Mouse (Mus musculus) midbrain, postnatal 0 days (tissue): Measurements from ENCODE around the gene Map1b. TPM values are rescaled to one million over a fixed set of nuclear protein-coding genes. Genes with fewer than 3 reads are reported as not detected.

ENCODE experiments used
- ATAC-seq: fragments of 200-750 bp; cut with Nextera tagmentation; 2 replicates; pipeline ENCODE4 v1.8.0; 2017; ENCODE audit warnings: moderate number of reproducible peaks, mild to moderate bottlenecking, moderate TSS enrichment, moderate library complexity; ENCODE audit not compliant: low FRiP score
- DNase-seq: peaks from one replicate; pipeline ENCODE4 v3.0.0-alpha.2; 2015; ENCODE audit warnings: low spot score
- H3K27ac ChIP-seq: fragments of 300-500 bp; sonication (generic); 2 replicates; pipeline ENCODE4 v1.5.1; 2014; ENCODE audit warnings: low read depth, mild to moderate bottlenecking, low read length, mixed read lengths
- H3K27me3 ChIP-seq: fragments of 300-500 bp; sonication (generic); 2 replicates; pipeline ENCODE4 v1.6.1; 2014; ENCODE audit warnings: low read length, control low read depth, mixed read lengths; ENCODE audit not compliant: insufficient read depth
- H3K36me3 ChIP-seq: fragments of 300-500 bp; sonication (generic); 2 replicates; pipeline ENCODE4 v1.6.1; 2014; ENCODE audit warnings: low read length, control low read depth, mixed read lengths; ENCODE audit not compliant: insufficient read depth
- H3K4me1 ChIP-seq: fragments of 300-500 bp; sonication (generic); 2 replicates; pipeline ENCODE4 v1.6.1; 2014; ENCODE audit warnings: mild to moderate bottlenecking, control low read depth, antibody characterized with exemption, low read length, mixed read lengths; ENCODE audit not compliant: insufficient read depth
- H3K4me2 ChIP-seq: fragments of 300-500 bp; sonication (generic); 2 replicates; pipeline ENCODE4 v1.6.1; 2014; ENCODE audit warnings: low read depth, mild to moderate bottlenecking, low read length, mixed read lengths; ENCODE audit not compliant: poor library complexity, severe bottlenecking
- H3K4me3 ChIP-seq: fragments of 300-500 bp; sonication (generic); 2 replicates; pipeline ENCODE4 v1.5.1; 2014; ENCODE audit warnings: low read depth, mild to moderate bottlenecking, low read length, moderate library complexity
- H3K9ac ChIP-seq: fragments of 300-500 bp; sonication (generic); replicated peaks from 2 replicates; pipeline ENCODE4 v1.6.1; 2014; ENCODE audit warnings: mild to moderate bottlenecking, low read length, moderate library complexity, mixed read lengths; ENCODE audit not compliant: poor library complexity, severe bottlenecking
- H3K9me3 ChIP-seq: fragments of 300-500 bp; sonication (generic); 2 replicates; pipeline ENCODE4 v1.6.1; 2016; ENCODE audit warnings: low read length, control low read depth
- CTCF ChIP-seq: IDR thresholded peaks from 2 replicates; pipeline ENCODE4 v1.5.1; 2016; ENCODE audit warnings: antibody characterized with exemption, mild to moderate bottlenecking
- WGBS: fragments of 180-500 bp; shearing (Covaris S2); extraction: QIAGEN DNeasy Blood & Tissue Kit; methylation state at CpG from one replicate; pipeline ENCODE4 v1.1.7; 2014; 5-methylcytosine and 5-hydroxymethylcytosine counted together
- polyA plus RNA-seq: library from polyadenylated mRNA; unstranded; fragments of >200 nt; fragmentation: Nextera tagmentation; extraction: Ambion mirVana; gene quantifications from 2 replicates; pipeline ENCODE4 v1.2.1, GENCODE M21; 2015
- total RNA-seq: library from RNA; depleted of rRNA; stranded (reverse); fragments of >200 nt; gene quantifications from 2 replicates; pipeline ENCODE4 v1.2.3, GENCODE M21; 2014

Gene Map1b
- total and polyA plus RNA-seq, 2 experiments from 2014 or later, result 913 to 2,125 TPM

DNA sequence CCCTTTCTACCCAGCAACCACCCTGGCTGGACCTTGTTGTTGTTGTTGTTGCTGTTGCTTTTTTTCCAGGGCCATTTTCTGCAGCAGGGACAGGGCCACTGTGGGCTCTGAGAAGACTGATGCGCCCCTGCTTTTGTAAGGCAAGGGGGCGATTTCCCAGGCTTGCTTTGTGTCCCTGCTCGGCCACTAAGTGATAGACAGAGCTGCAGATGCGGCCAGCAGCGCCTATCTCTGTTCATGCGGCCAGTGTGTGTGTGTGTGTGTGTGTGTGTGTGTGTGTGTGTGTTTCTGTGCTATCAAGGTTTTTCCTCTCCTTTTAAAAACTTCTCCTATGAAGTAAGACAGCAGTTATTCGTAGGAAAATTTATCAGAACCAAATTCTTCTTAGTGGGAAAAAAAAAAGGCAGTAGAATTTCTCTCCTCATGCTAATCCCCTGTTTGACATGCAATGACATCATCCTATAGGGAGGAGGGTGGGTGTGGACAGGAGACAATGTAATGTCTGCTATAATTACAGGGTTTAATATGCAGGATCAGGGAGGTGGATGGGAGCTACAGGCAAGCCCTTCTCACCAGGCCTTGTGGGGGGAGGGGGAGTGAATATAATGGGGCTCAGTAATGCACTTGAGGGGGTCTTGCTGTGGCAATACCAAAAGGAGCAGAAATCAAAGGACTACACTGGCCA is 23.6 kb downstream of the Map1b start:
- WGBS, result 17% methylated on average over 7 of the region's 7 CpGs
- DNase-seq, result no peak
- peak; percentile 58; the same call in 1 of the 2 replicates for ATAC-seq
- Histone ChIP-seq H3K4me1 (peaks cover 8% of the 10 kb centered on the region; the same call in 1 of the 2 replicates), H3K9me3 (no peaks in the 10 kb centered on the region), H3K36me3 (0 out of 2 replicates have a peak, but pooled peaks cover 4% of the 10 kb centered on the region), H3K4me3 (no peak overlapping the region), H3K27me3 (no peaks in the 10 kb centered on the region), H3K9ac (peak overlapping the region; percentile 24; the same call in 1 of the 2 replicates), H3K4me2 (no peak overlapping the region), H3K27ac (0 out of 2 replicates have a peak overlapping the region, but pooled peaks have one; percentile 38)
- no peak for TF ChIP-seq CTCF

DNA sequence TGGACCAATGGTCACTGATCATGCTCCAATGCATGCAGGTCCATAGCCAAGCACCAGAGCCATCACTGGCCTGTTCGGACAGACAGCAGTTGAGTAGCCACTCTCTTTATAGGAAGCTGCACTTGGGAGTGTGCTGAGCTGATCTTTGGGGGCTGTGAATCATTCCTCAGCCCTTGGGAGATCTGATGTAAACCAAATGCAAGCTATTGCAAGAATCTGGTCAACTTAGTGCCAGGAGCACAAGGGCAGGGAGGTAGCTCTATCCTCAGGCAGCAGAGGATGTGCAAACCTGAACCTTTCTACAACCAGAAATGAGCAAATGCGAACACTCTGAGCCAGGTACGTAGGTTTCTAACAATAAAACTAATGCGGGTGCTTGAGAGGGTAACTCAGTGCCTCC is 26.3 kb downstream of the Map1b start:
- H3K9me3 ChIP-seq, result no peaks in the 10 kb centered on the region
- ATAC-seq (no peak), DNase-seq (no peak)
- no peak overlapping the region for H3K27ac ChIP-seq
- H3K4me3 ChIP-seq, result no peak overlapping the region
- peaks cover 12% of the 10 kb centered on the region; the same call in 1 of the 2 replicates for H3K4me1 ChIP-seq
- TF ChIP-seq CTCF, result no peak
- no peak overlapping the region for H3K4me2 ChIP-seq
- H3K27me3 ChIP-seq, result no peaks in the 10 kb centered on the region
- no peak overlapping the region for H3K9ac ChIP-seq
- H3K36me3 ChIP-seq, result peaks cover 7% of the 10 kb centered on the region; the same call in 1 of the 2 replicates
- 97% methylated on average over 4 of the region's 4 CpGs for WGBS

DNA sequence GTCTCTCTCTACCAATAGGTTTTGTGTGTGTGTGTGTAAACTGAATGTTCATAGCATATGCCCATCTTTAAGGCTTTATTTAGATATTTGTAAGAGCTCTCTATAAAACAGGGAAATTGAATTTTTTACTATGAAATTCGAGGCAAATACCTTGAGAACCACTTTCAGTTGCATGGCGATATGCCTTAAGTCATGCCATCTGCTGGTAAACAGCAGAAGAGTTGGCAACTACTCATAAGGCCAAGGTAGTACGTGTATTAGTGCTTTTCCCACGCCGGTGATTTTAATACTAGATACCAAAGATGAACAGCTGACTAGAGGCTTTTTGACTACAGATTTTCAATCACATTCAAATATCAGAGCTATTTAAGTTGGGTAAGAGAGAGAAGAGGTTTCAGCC is 27.2 kb downstream of the Map1b start:
- no peak overlapping the region for H3K4me2 ChIP-seq
- no peak overlapping the region for H3K27ac ChIP-seq
- H3K4me3 ChIP-seq, result no peak overlapping the region
- H3K9me3 ChIP-seq, result no peaks in the 10 kb centered on the region
- TF ChIP-seq CTCF, result peak; percentile 43
- no peaks in the 10 kb centered on the region for H3K27me3 ChIP-seq
- ATAC-seq, result no peak
- H3K4me1 ChIP-seq, result peaks cover 12% of the 10 kb centered on the region; the same call in 1 of the 2 replicates
- 85% methylated on average over 5 of the region's 5 CpGs for WGBS
- H3K36me3 ChIP-seq, result peaks cover 7% of the 10 kb centered on the region; the same call in 1 of the 2 replicates
- DNase-seq, result no peak
- H3K9ac ChIP-seq, result no peak overlapping the region

DNA sequence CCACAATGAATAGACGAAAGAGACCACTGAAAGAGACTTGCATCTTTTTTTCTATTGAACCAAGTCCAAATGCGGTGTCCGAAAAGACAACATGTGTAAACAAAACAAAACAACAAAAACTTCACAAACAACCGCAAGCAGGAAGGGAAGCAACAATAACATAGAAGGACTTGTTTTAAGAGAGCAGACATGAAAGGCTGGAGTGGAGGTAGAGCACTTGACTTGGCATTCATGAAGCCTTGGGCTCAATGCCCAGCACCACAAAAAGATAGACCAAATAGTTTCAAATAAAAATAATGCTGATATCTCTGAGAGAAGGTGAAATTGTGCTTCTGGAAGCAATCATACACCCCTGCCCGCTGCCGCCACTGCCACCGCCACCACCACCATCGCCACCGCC is 30.5 kb downstream of the Map1b start:
- ATAC-seq (no peak), DNase-seq (no peak)
- Histone ChIP-seq H3K4me3 (no peak overlapping the region), H3K4me1 (peaks cover 7% of the 10 kb centered on the region; the same call in 1 of the 2 replicates), H3K4me2 (no peak overlapping the region), H3K27ac (no peak overlapping the region), H3K9me3 (no peaks in the 10 kb centered on the region), H3K36me3 (peaks cover 7% of the 10 kb centered on the region; the same call in 1 of the 2 replicates), H3K27me3 (no peaks in the 10 kb centered on the region), H3K9ac (no peak overlapping the region)
- TF ChIP-seq CTCF, result no peak
- 95% methylated on average over 9 of the region's 9 CpGs for WGBS

DNA sequence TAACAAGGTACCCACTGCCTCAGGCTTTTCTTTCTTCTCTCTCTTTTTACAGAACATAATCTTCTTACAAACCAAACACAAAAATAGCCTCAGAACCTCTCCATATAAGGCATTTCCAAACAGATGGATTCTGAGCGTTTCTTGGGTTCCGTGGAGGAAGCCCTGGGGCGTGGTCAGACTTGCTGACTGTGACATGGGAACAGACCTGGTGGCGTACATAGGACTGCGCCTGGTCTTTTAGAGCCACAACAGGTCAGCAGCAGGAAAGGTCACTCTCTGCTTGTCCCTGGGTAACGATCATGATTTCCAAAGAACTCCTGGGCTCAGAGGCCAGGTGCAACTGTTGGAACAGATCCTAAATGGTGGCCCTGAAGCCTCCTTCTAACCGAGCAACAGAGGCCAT is 31.0 kb downstream of the Map1b start:
- no peak for DNase-seq
- Histone ChIP-seq H3K36me3 (peaks cover 7% of the 10 kb centered on the region; the same call in 1 of the 2 replicates), H3K4me2 (no peak overlapping the region), H3K27me3 (no peaks in the 10 kb centered on the region), H3K4me3 (no peak overlapping the region), H3K27ac (no peak overlapping the region), H3K4me1 (peaks cover 7% of the 10 kb centered on the region; the same call in 1 of the 2 replicates), H3K9me3 (no peaks in the 10 kb centered on the region), H3K9ac (no peak overlapping the region)
- no peak for TF ChIP-seq CTCF
- ATAC-seq, result no peak
- 64% methylated on average over 7 of the region's 7 CpGs for WGBS

DNA sequence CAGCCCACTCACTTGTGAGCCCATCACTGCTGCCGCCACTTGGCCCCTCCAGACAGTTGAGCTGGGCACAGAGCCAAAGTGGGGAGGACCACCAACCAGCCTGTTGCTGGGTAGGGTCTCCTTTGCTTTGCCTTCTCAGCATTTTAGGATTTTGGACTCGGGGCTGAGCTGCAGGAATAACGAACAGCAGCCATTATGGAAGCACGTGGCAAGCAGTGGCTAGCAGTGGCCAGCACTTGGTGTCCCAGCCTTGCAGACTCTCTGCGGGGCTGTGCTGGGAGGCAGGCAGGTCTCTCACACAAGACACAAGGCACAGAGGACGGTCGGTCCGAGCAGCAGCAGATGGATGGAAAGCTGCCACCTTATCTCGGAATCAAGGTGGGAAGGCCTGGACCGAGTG is 31.4 kb downstream of the Map1b start:
- Histone ChIP-seq H3K9me3 (no peaks in the 10 kb centered on the region), H3K4me2 (no peak overlapping the region), H3K4me1 (peaks cover 7% of the 10 kb centered on the region; the same call in 1 of the 2 replicates), H3K9ac (no peak overlapping the region), H3K27ac (no peak overlapping the region), H3K36me3 (peaks cover 6% of the 10 kb centered on the region; the same call in 1 of the 2 replicates), H3K4me3 (no peak overlapping the region), H3K27me3 (no peaks in the 10 kb centered on the region)
- DNase-seq (no peak), ATAC-seq (no peak)
- WGBS, result 44% methylated on average over 10 of the region's 10 CpGs
- TF ChIP-seq CTCF, result no peak
